Mouse (Mus musculus): Measurements from ENCODE around the gene Gm20917. TPM values are rescaled to one million over a fixed set of nuclear protein-coding genes. Genes with fewer than 3 reads are reported as not detected.
"Not testable (repeated sequence)": the region's sequence is repeated elsewhere in the genome, so short reads cannot be mapped to it uniquely, and the experiment has no call there.

Gm20917 gene
- total RNA-seq (2021), result not detected

GRCm38 (mm10) chrY:79151022-79151421 lies at the start of gene Gm20917:
Gene Gm20917 (minus strand): TSS chrY:79151122.
- not testable (repeated sequence) for DNase-seq

Other genes starting within 250 kb of the Gm20917 start
- not detected for gene Gm20916, start 168.4 kb upstream of the Gm20917 start, total RNA-seq (2021)